Comparison of ENCODE assay signal across 14 mouse cellular contexts in the genomic region with DNA sequence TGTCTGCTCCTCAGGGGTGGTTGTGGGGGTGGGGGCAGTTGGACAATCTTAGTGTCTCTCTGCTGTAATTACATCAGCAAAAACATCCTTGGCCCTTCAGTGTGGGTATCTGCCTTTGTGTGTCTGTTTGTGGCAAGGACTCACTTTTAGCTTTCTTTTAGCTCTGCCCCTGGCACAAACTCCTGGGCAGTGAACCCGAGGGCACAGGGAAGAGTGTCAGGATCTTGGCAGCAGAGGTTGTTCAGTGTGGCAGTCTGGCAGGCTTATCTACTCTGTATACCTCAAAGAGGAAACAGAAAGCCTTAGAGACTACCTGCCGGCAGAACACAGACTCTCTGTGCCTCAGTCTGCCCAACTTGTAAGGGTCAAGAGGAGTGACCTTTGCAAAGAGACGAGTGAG. TPM values are rescaled to one million over a fixed set of nuclear protein-coding genes. Genes with fewer than 3 reads are reported as not detected.
DNase-seq lines count a peak whose midpoint lies in the region; ATAC-seq and TF ChIP-seq lines count a peak whose summit lies in the region.
"Had no signal": no experiment of that assay in that cellular context is flagged by ENCODE, and none has a peak within 500 bp of the region (broad histone marks: within the 10 kb centered on the region; RNA-seq: fewer than 3 reads in every experiment).

No protein-coding gene starts in this region.

- no peaks in the 10 kb centered on the region for H3K9me3 ChIP-seq in heart, embryonic 10.5 days
- H3K9me3 ChIP-seq in limb, embryonic 12.5 days = no peaks in the 10 kb centered on the region
- no peaks in the 10 kb centered on the region for H3K9me3 ChIP-seq in limb, embryonic 10.5 days (replicated peaks)
- no peaks in the 10 kb centered on the region for H3K9me3 ChIP-seq in limb, embryonic 15.5 days
- H3K9me3 ChIP-seq: stomach, embryonic 15.5 days had no signal

- 60% methylated on average over 3 of the region's 3 CpGs for WGBS in heart, embryonic 10.5 days
- 74% methylated on average over 3 of the region's 3 CpGs for WGBS in limb, embryonic 12.5 days
- WGBS in limb, embryonic 10.5 days = 77% methylated on average over 3 of the region's 3 CpGs
- WGBS in limb, embryonic 15.5 days = 71% methylated on average over 3 of the region's 3 CpGs

- TF ChIP-seq POLR2A in bone marrow macrophage, adult 2 months (IDR thresholded peaks at IDR 0.05; ENCODE audit: borderline replicate concordance, low read depth, low read length) = no peak

- TF ChIP-seq CTCF in bone marrow macrophage, adult 2 months (IDR thresholded peaks at IDR 0.05; ENCODE audit: low read depth, low read length) = no peak

- H3K4me2 ChIP-seq in limb, embryonic 12.5 days = peak overlapping the region; percentile 73
- 0 out of 2 replicates have a peak overlapping the region, but pooled peaks have one; percentile 86 for H3K4me2 ChIP-seq in limb, embryonic 15.5 days

- no peak overlapping the region; the same call in 1 of the 2 replicates for H3K9ac ChIP-seq in limb, embryonic 12.5 days (replicated peaks)
- no peak overlapping the region for H3K9ac ChIP-seq in limb, embryonic 15.5 days
- H3K9ac ChIP-seq: stomach, embryonic 15.5 days had no signal

- DNase-seq in heart, embryonic 10.5 days (ENCODE audit: low spot score) = no peak
- no peak for DNase-seq in heart, postnatal 14 days
- DNase-seq in limb, embryonic 10.5 days (ENCODE audit: low spot score) = no peak
- DNase-seq in testis, postnatal 14 days (ENCODE audit: low spot score) = no peak
- no peak for DNase-seq in adipocyte (ENCODE audit: low spot score)
- DNase-seq: lung, postnatal 10 days; right cerebral cortex, adult 18-20 months had no signal

- ATAC-seq in limb, embryonic 12.5 days (ENCODE audit: insufficient number of reproducible peaks, insufficient read depth, low FRiP score, low TSS enrichment, low read depth) = no peak
- ATAC-seq in limb, embryonic 15.5 days (ENCODE audit: insufficient number of reproducible peaks, low FRiP score, low TSS enrichment, low read depth) = no peak

- H3K4me3 ChIP-seq in heart, embryonic 10.5 days = peak overlapping the region; percentile 54; the same call in 1 of the 2 replicates
- no peak overlapping the region for H3K4me3 ChIP-seq in limb, embryonic 12.5 days (replicated peaks)
- no peak overlapping the region for H3K4me3 ChIP-seq in limb, embryonic 10.5 days
- peak overlapping the region; percentile 12; the same call in 1 of the 2 replicates for H3K4me3 ChIP-seq in bone marrow macrophage, adult 2 months (ENCODE audit: insufficient read depth, low read length)
- no peak overlapping the region for H3K4me3 ChIP-seq in limb, embryonic 15.5 days

- intact Hi-C loops in heart, postnatal 14 days (cut with DNase I) = no loop called here

- no peaks in the 10 kb centered on the region for H3K36me3 ChIP-seq in heart, embryonic 10.5 days
- H3K36me3 ChIP-seq in limb, embryonic 12.5 days = no peaks in the 10 kb centered on the region
- H3K36me3 ChIP-seq in limb, embryonic 10.5 days = no peaks in the 10 kb centered on the region
- no peaks in the 10 kb centered on the region for H3K36me3 ChIP-seq in limb, embryonic 15.5 days
- H3K36me3 ChIP-seq: stomach, embryonic 15.5 days had no signal

- no peak overlapping the region for H3K27ac ChIP-seq in heart, embryonic 10.5 days
- H3K27ac ChIP-seq in limb, embryonic 12.5 days = no peak overlapping the region
- H3K27ac ChIP-seq in limb, embryonic 10.5 days = no peak overlapping the region
- H3K27ac ChIP-seq in bone marrow macrophage, adult 2 months (ENCODE audit: insufficient read depth, low read depth, low read length) = no peak overlapping the region
- H3K27ac ChIP-seq in limb, embryonic 15.5 days = no peak overlapping the region
- H3K27ac ChIP-seq: stomach, embryonic 15.5 days had no signal

- peaks cover 25% of the 10 kb centered on the region for H3K4me1 ChIP-seq in heart, embryonic 10.5 days
- peaks cover 12% of the 10 kb centered on the region; the same call in 1 of the 2 replicates for H3K4me1 ChIP-seq in limb, embryonic 12.5 days (replicated peaks)
- peaks cover 16% of the 10 kb centered on the region for H3K4me1 ChIP-seq in limb, embryonic 10.5 days
- peaks cover 14% of the 10 kb centered on the region for H3K4me1 ChIP-seq in bone marrow macrophage, adult 2 months (ENCODE audit: control insufficient read depth, insufficient read depth, low read length)
- H3K4me1 ChIP-seq in limb, embryonic 15.5 days = peaks cover 11% of the 10 kb centered on the region

- H3K27me3 ChIP-seq in heart, embryonic 10.5 days (ENCODE audit: insufficient read depth, poor library complexity, severe bottlenecking) = peaks cover 75% of the 10 kb centered on the region
- peaks cover 52% of the 10 kb centered on the region for H3K27me3 ChIP-seq in limb, embryonic 12.5 days
- peaks cover 53% of the 10 kb centered on the region for H3K27me3 ChIP-seq in limb, embryonic 10.5 days (ENCODE audit: low read depth, poor library complexity, severe bottlenecking)
- H3K27me3 ChIP-seq in limb, embryonic 15.5 days = peaks cover 20% of the 10 kb centered on the region

RNA-seq across cellular contexts. Expression of gene Osbpl5, which starts 0.9 kb away (rescaled TPM):
- 19.0 and 29.2 TPM in 2 replicates for polyA plus RNA-seq in heart, embryonic 10.5 days (2016; fragmentation: Nextera tagmentation; extraction: Ambion mirVana)
- total RNA-seq in heart, postnatal 14 days (2021) = 10 to 100 TPM; 18.5 to 21.9 TPM
- polyA plus RNA-seq in limb, embryonic 12.5 days (2016; fragmentation: Nextera tagmentation; extraction: Ambion mirVana) = 26.1 and 30.4 TPM in 2 replicates
- 12.3 and 19.9 TPM in 2 replicates for polyA plus RNA-seq in limb, embryonic 10.5 days (2016; fragmentation: Nextera tagmentation; extraction: Ambion mirVana)
- 1.2 TPM in 1 of 2 replicates, not detected in the other for polyA plus RNA-seq in bone marrow macrophage, adult 2 months (2012; ENCODE audit: insufficient read depth, insufficient read length, missing spikeins)
- polyA plus RNA-seq in limb, embryonic 15.5 days (2015; fragmentation: Nextera tagmentation; extraction: Ambion mirVana) = 63.2 and 66.8 TPM in 2 replicates

RNA-seq across cellular contexts. Expression of gene Mrgprg, which starts 9.1 kb away (rescaled TPM):
- 0.15 TPM in 1 of 2 replicates, not detected in the other for polyA plus RNA-seq in heart, embryonic 10.5 days (2016; fragmentation: Nextera tagmentation; extraction: Ambion mirVana)
- total RNA-seq in heart, postnatal 14 days (2021) = not detected
- not detected in 2 replicates for polyA plus RNA-seq in limb, embryonic 12.5 days (2016; fragmentation: Nextera tagmentation; extraction: Ambion mirVana)
- not detected in 2 replicates for polyA plus RNA-seq in limb, embryonic 10.5 days (2016; fragmentation: Nextera tagmentation; extraction: Ambion mirVana)
- polyA plus RNA-seq in bone marrow macrophage, adult 2 months (2012; ENCODE audit: insufficient read depth, insufficient read length, missing spikeins) = not detected in 2 replicates
- polyA plus RNA-seq in limb, embryonic 15.5 days (2015; fragmentation: Nextera tagmentation; extraction: Ambion mirVana) = not detected in 2 replicates
- total RNA-seq: hematopoietic stem cell, adult 5-6 weeks; layer of hippocampus, postnatal 36 days; monocyte, adult 5-6 weeks had no signal
- polyA plus RNA-seq: stomach, embryonic 15.5 days had no signal

RNA-seq across cellular contexts. Expression of gene Mrgpre, which starts 26.6 kb away (rescaled TPM):
- polyA plus RNA-seq in heart, embryonic 10.5 days (2016; fragmentation: Nextera tagmentation; extraction: Ambion mirVana) = 1.9 and 2.2 TPM in 2 replicates
- 1 to 10 TPM; 1.5 to 1.8 TPM for total RNA-seq in heart, postnatal 14 days (2021)
- polyA plus RNA-seq in limb, embryonic 12.5 days (2016; fragmentation: Nextera tagmentation; extraction: Ambion mirVana) = 1.2 and 1.6 TPM in 2 replicates
- 1.1 and 1.9 TPM in 2 replicates for polyA plus RNA-seq in limb, embryonic 10.5 days (2016; fragmentation: Nextera tagmentation; extraction: Ambion mirVana)
- 0.35 and 0.39 TPM in 2 replicates for polyA plus RNA-seq in bone marrow macrophage, adult 2 months (2012; ENCODE audit: insufficient read depth, insufficient read length, missing spikeins)
- 1.6 and 2.1 TPM in 2 replicates for polyA plus RNA-seq in limb, embryonic 15.5 days (2015; fragmentation: Nextera tagmentation; extraction: Ambion mirVana)

Comparison
In these comparisons a context has a peak if more than half of its experiments do, and no peak if none do; other contexts are left out.
1. H3K4me3 ChIP-seq: peak in heart, embryonic 10.5 days (single experiment) and bone marrow macrophage, adult 2 months (single experiment); none in limb, embryonic 12.5 days (single experiment), limb, embryonic 10.5 days (single experiment) and limb, embryonic 15.5 days (single experiment).